Mouse (Mus musculus) kidney, embryonic 16.5 days (tissue): Measurements from ENCODE around the gene Olfr417. TPM values are rescaled to one million over a fixed set of nuclear protein-coding genes. Genes with fewer than 3 reads are reported as not detected.

Source experiments
- polyA plus RNA-seq: library from polyadenylated mRNA; unstranded; fragments of >200 nt; fragmentation: Nextera tagmentation; extraction: Ambion mirVana; gene quantifications from 2 replicates; pipeline ENCODE4 v1.2.1, GENCODE M21; 2015

The Olfr417 gene
- polyA plus RNA-seq, 1 experiment from 2014 or later, result not detected

Other genes starting within 250 kb of the Olfr417 start
- gene Olfr231, start 244.0 kb upstream of the Olfr417 start, polyA plus RNA-seq, result not detected in 2 replicates
- not detected in 2 replicates for gene Olfr424, start 233.6 kb upstream of the Olfr417 start, polyA plus RNA-seq
- not detected in 2 replicates for gene Olfr420, start 209.5 kb upstream of the Olfr417 start, polyA plus RNA-seq
- 0.22 and 0.48 TPM in 2 replicates for gene Spta1, start 192.3 kb upstream of the Olfr417 start, polyA plus RNA-seq
- gene Olfr419, start 113.1 kb upstream of the Olfr417 start, polyA plus RNA-seq, result not detected in 2 replicates
- not detected in 2 replicates for gene Mptx1, start 34.6 kb upstream of the Olfr417 start, polyA plus RNA-seq
- not detected in 2 replicates for gene Olfr248, start 25.9 kb downstream of the Olfr417 start, polyA plus RNA-seq
- not detected in 2 replicates for gene Olfr414, start 58.9 kb downstream of the Olfr417 start, polyA plus RNA-seq
- not detected in 2 replicates for gene Olfr220, start 77.0 kb downstream of the Olfr417 start, polyA plus RNA-seq
- 0.47 and 0.59 TPM in 2 replicates for gene Fmn2, start 136.7 kb downstream of the Olfr417 start, polyA plus RNA-seq